8 mouse cellular contexts compared by ENCODE assay signal in the genomic region with DNA sequence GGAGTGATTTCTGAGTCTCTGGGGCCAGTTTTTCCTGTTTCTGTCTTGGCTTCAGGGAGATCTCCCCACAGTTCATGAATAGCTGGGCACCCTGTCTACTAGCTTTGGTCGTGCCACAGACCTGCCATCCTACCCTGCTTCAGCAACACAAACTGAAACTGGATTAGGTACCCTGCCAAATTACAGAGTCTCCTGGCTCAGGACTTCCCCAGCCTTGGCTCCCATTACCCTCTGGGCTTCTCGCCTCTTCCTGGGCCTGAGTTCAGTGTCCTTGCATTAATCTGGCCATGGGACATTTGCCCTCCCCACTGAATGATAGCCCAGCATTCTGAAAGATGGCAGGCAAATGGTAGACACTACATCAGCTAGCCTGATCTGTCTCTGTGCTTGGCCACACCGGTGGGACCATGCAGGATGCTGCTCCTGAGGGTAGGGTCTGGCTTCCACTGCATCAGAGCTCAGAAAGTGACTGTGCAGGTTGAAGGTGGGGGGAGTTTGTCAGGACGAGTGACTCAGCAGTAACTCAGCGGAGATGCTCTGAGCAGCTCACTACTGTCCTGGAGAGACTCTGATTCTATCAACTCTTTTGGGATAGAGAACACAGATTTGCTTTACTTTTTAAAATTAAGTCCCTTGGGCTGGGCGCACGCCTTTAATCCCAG. TPM values are rescaled to one million over a fixed set of nuclear protein-coding genes. Genes with fewer than 3 reads are reported as not detected.
A peak's percentile ranks its signal among the peaks of the same experiment; 100 is the strongest.
DNase-seq lines count a peak whose midpoint lies in the region; ATAC-seq and TF ChIP-seq lines count a peak whose summit lies in the region.
"Had no signal": no experiment of that assay in that cellular context is flagged by ENCODE, and none has a peak within 500 bp of the region (broad histone marks: within the 10 kb centered on the region; RNA-seq: fewer than 3 reads in every experiment).

No protein-coding gene starts in this region.

- peak overlapping the region; percentile 50 for H3K4me2 ChIP-seq in heart, embryonic 13.5 days
- H3K4me2 ChIP-seq in stomach, embryonic 16.5 days (ENCODE audit: low read depth, low read length), result no peak overlapping the region
- no peak overlapping the region for H3K4me2 ChIP-seq in stomach, postnatal 0 days (replicated peaks; ENCODE audit: low read depth)
- no peak overlapping the region for H3K4me2 ChIP-seq in kidney, embryonic 14.5 days (replicated peaks; ENCODE audit: low read depth, low read length)

- H3K9ac ChIP-seq in heart, embryonic 13.5 days, result peak overlapping the region; percentile 44; the same call in 1 of the 2 replicates
- 0 out of 2 replicates have a peak overlapping the region, but pooled peaks have one; percentile 7 for H3K9ac ChIP-seq in stomach, embryonic 16.5 days (ENCODE audit: low read length)
- H3K9ac ChIP-seq in stomach, postnatal 0 days (ENCODE audit: low read length), result no peak overlapping the region
- no peak overlapping the region for H3K9ac ChIP-seq in kidney, embryonic 14.5 days (ENCODE audit: low read depth, low read length)

- no peak for DNase-seq in heart, embryonic 10.5 days (ENCODE audit: low spot score)
- no peak for DNase-seq in stomach, postnatal 0 days (ENCODE audit: low spot score)
- DNase-seq in gastrocnemius, postnatal 14 days, result peak; percentile 57
- no peak for DNase-seq in urinary bladder, postnatal 25 days (ENCODE audit: low spot score)

- H3K4me1 ChIP-seq in heart, embryonic 13.5 days, result peaks cover 47% of the 10 kb centered on the region
- H3K4me1 ChIP-seq in heart, embryonic 10.5 days, result peaks cover 35% of the 10 kb centered on the region
- H3K4me1 ChIP-seq in stomach, embryonic 16.5 days (ENCODE audit: control insufficient read depth, insufficient read depth, low read length), result peaks cover 6% of the 10 kb centered on the region; the same call in 1 of the 2 replicates
- H3K4me1 ChIP-seq in stomach, postnatal 0 days (replicated peaks; ENCODE audit: control insufficient read depth, insufficient read depth), result no peaks in the 10 kb centered on the region
- no peaks in the 10 kb centered on the region for H3K4me1 ChIP-seq in kidney, embryonic 14.5 days (ENCODE audit: control insufficient read depth, insufficient read depth, low read length)

- H3K4me3 ChIP-seq in heart, embryonic 13.5 days, result peak overlapping the region; percentile 40
- H3K4me3 ChIP-seq in heart, embryonic 10.5 days, result no peak overlapping the region
- no peak overlapping the region for H3K4me3 ChIP-seq in stomach, embryonic 16.5 days (replicated peaks; ENCODE audit: low read length)
- H3K4me3 ChIP-seq in stomach, postnatal 0 days (ENCODE audit: low read depth, low read length), result no peak overlapping the region
- H3K4me3 ChIP-seq in kidney, embryonic 14.5 days (ENCODE audit: low read length), result no peak overlapping the region

- intact Hi-C loops in gastrocnemius, postnatal 14 days (cut with DNase I; ENCODE audit: low total_unique reads), result loop anchor here (5.0 kb wide), 1 partner anchor 102 kb away; no protein-coding TSS in a partner anchor

- H3K27ac ChIP-seq in heart, embryonic 13.5 days (replicated peaks), result peak overlapping the region; percentile 40
- no peak overlapping the region for H3K27ac ChIP-seq in heart, embryonic 10.5 days
- H3K27ac ChIP-seq in stomach, embryonic 16.5 days (ENCODE audit: low read length), result no peak overlapping the region
- H3K27ac ChIP-seq in stomach, postnatal 0 days (replicated peaks), result no peak overlapping the region
- H3K27ac ChIP-seq in kidney, embryonic 14.5 days (ENCODE audit: low read depth, low read length), result no peak overlapping the region

- H3K9me3 ChIP-seq in heart, embryonic 13.5 days, result no peaks in the 10 kb centered on the region
- no peaks in the 10 kb centered on the region for H3K9me3 ChIP-seq in heart, embryonic 10.5 days
- H3K9me3 ChIP-seq in stomach, embryonic 16.5 days (replicated peaks; ENCODE audit: control insufficient read depth, low read length), result no peaks in the 10 kb centered on the region
- H3K9me3 ChIP-seq in stomach, postnatal 0 days (ENCODE audit: control insufficient read depth, low read length), result no peaks in the 10 kb centered on the region
- no peaks in the 10 kb centered on the region for H3K9me3 ChIP-seq in kidney, embryonic 14.5 days (ENCODE audit: control insufficient read depth, low read length)
- H3K9me3 ChIP-seq: G1E had no signal

- 74% methylated on average over 7 of the region's 7 CpGs for WGBS in heart, embryonic 13.5 days
- 82% methylated on average over 7 of the region's 7 CpGs for WGBS in heart, embryonic 10.5 days
- 80% methylated on average over 7 of the region's 7 CpGs for WGBS in stomach, embryonic 16.5 days
- WGBS in stomach, postnatal 0 days, result 72% methylated on average over 7 of the region's 7 CpGs
- WGBS in kidney, embryonic 14.5 days, result 94% methylated on average over 7 of the region's 7 CpGs

- no peak for TF ChIP-seq EP300 in stomach, postnatal 0 days (optimal IDR thresholded peaks at IDR 0.05)

- peaks cover 25% of the 10 kb centered on the region for H3K36me3 ChIP-seq in heart, embryonic 13.5 days
- peaks cover 22% of the 10 kb centered on the region for H3K36me3 ChIP-seq in heart, embryonic 10.5 days
- peaks cover 10% of the 10 kb centered on the region; the same call in 1 of the 2 replicates for H3K36me3 ChIP-seq in stomach, embryonic 16.5 days (ENCODE audit: control insufficient read depth, insufficient read depth, low read length)
- H3K36me3 ChIP-seq in stomach, postnatal 0 days (ENCODE audit: control insufficient read depth, insufficient read depth, low read length), result no peaks in the 10 kb centered on the region
- H3K36me3 ChIP-seq in kidney, embryonic 14.5 days (ENCODE audit: control insufficient read depth, insufficient read depth, low read length), result peaks cover 16% of the 10 kb centered on the region

- no peak for ATAC-seq in heart, embryonic 13.5 days (ENCODE audit: extremely low read depth, insufficient number of reproducible peaks, low FRiP score, low TSS enrichment)
- ATAC-seq in stomach, embryonic 16.5 days (ENCODE audit: insufficient read depth, low FRiP score), result no peak
- ATAC-seq in stomach, postnatal 0 days (ENCODE audit: low FRiP score, low TSS enrichment), result no peak
- ATAC-seq in kidney, embryonic 14.5 days (ENCODE audit: low FRiP score, low TSS enrichment), result no peak

- no peaks in the 10 kb centered on the region for H3K27me3 ChIP-seq in heart, embryonic 13.5 days (replicated peaks)
- H3K27me3 ChIP-seq in heart, embryonic 10.5 days (ENCODE audit: insufficient read depth, poor library complexity, severe bottlenecking), result no peaks in the 10 kb centered on the region
- no peaks in the 10 kb centered on the region for H3K27me3 ChIP-seq in stomach, embryonic 16.5 days (ENCODE audit: control insufficient read depth, insufficient read depth, low read length)
- H3K27me3 ChIP-seq in stomach, postnatal 0 days (ENCODE audit: control insufficient read depth, insufficient read depth, low read length), result no peaks in the 10 kb centered on the region
- H3K27me3 ChIP-seq in kidney, embryonic 14.5 days (ENCODE audit: control insufficient read depth, insufficient read depth, low read length), result no peaks in the 10 kb centered on the region

- TF ChIP-seq CTCF in stomach, postnatal 0 days (IDR thresholded peaks at IDR 0.05; ENCODE audit: low read depth), result no peak

RNA-seq across cellular contexts. Expression of gene Tmcc2, which starts 26.1 kb away (rescaled TPM):
- polyA plus RNA-seq in heart, embryonic 13.5 days (2015; fragmentation: Nextera tagmentation; extraction: Ambion mirVana), result 31.5 and 35.8 TPM in 2 replicates
- 10.1 and 12.6 TPM in 2 replicates for polyA plus RNA-seq in heart, embryonic 10.5 days (2016; fragmentation: Nextera tagmentation; extraction: Ambion mirVana)
- 25.5 and 28.3 TPM in 2 replicates for polyA plus RNA-seq in stomach, embryonic 16.5 days (2015; fragmentation: Nextera tagmentation; extraction: Ambion mirVana)
- 2.4 and 2.6 TPM in 2 replicates for polyA plus RNA-seq in stomach, postnatal 0 days (2015; fragmentation: Nextera tagmentation; extraction: Ambion mirVana)
- 10 to 100 TPM; 19.4 to 22.9 TPM for total RNA-seq in gastrocnemius, postnatal 14 days (2021)
- 5.5 and 6.2 TPM in 2 replicates for polyA plus RNA-seq in kidney, embryonic 14.5 days (2014; fragmentation: Nextera tagmentation; extraction: Ambion mirVana)

RNA-seq across cellular contexts. Expression of gene Nuak2, which starts 49.1 kb away (rescaled TPM):
- 2.0 and 2.2 TPM in 2 replicates for polyA plus RNA-seq in heart, embryonic 13.5 days (2015; fragmentation: Nextera tagmentation; extraction: Ambion mirVana)
- polyA plus RNA-seq in heart, embryonic 10.5 days (2016; fragmentation: Nextera tagmentation; extraction: Ambion mirVana), result 3.0 and 3.4 TPM in 2 replicates
- polyA plus RNA-seq in stomach, embryonic 16.5 days (2015; fragmentation: Nextera tagmentation; extraction: Ambion mirVana), result 6.8 and 6.9 TPM in 2 replicates
- 4.5 and 6.2 TPM in 2 replicates for polyA plus RNA-seq in stomach, postnatal 0 days (2015; fragmentation: Nextera tagmentation; extraction: Ambion mirVana)
- 1 to 10 TPM; 1.1 to 1.5 TPM for total RNA-seq in gastrocnemius, postnatal 14 days (2021)
- 1.4 and 2.3 TPM in 2 replicates for polyA plus RNA-seq in kidney, embryonic 14.5 days (2014; fragmentation: Nextera tagmentation; extraction: Ambion mirVana)
- polyA plus RNA-seq: G1E had no signal

RNA-seq across cellular contexts. Expression of gene Dstyk, which starts 52.3 kb away (rescaled TPM):
- 8.5 and 9.1 TPM in 2 replicates for polyA plus RNA-seq in heart, embryonic 13.5 days (2015; fragmentation: Nextera tagmentation; extraction: Ambion mirVana)
- polyA plus RNA-seq in heart, embryonic 10.5 days (2016; fragmentation: Nextera tagmentation; extraction: Ambion mirVana), result 10.6 and 10.8 TPM in 2 replicates
- polyA plus RNA-seq in stomach, embryonic 16.5 days (2015; fragmentation: Nextera tagmentation; extraction: Ambion mirVana), result 11.6 and 12.3 TPM in 2 replicates
- 5.2 and 5.5 TPM in 2 replicates for polyA plus RNA-seq in stomach, postnatal 0 days (2015; fragmentation: Nextera tagmentation; extraction: Ambion mirVana)
- total RNA-seq in gastrocnemius, postnatal 14 days (2021), result 10 to 100 TPM; 12.2 to 13.8 TPM
- 14.9 and 22.1 TPM in 2 replicates for polyA plus RNA-seq in kidney, embryonic 14.5 days (2014; fragmentation: Nextera tagmentation; extraction: Ambion mirVana)

Comparison
In these comparisons a context has a peak if more than half of its experiments do, and no peak if none do; other contexts are left out.
1. H3K9ac ChIP-seq: peak in heart, embryonic 13.5 days (single experiment) and stomach, embryonic 16.5 days (single experiment); none in stomach, postnatal 0 days (single experiment) and kidney, embryonic 14.5 days (single experiment).